In the genomic region with DNA sequence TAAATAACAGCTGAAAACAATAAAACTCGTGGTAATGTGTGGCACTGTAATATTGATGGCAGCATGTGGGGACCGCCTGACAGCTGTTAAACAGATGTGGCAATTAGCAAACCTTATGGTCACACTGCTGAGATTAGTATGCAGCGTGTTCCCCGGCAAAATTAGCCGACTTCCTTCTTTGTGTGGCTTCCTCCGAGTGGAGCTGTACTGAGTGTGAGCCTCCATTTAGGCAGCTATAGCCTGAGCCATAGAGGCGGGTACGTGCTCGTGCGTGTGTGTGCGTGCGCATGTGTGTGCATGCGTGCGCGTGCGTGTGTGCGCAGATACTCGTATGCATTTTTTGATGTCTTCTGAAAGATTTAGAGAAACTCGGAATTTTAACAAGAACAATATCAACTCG, we compare ENCODE assay signal across 8 mouse cellular contexts. TPM values are rescaled to one million over a fixed set of nuclear protein-coding genes. Genes with fewer than 3 reads are reported as not detected.
DNase-seq lines count a peak whose midpoint lies in the region; ATAC-seq and TF ChIP-seq lines count a peak whose summit lies in the region.

No protein-coding gene starts in this region.

- H3K9ac ChIP-seq in heart, adult 2 months (ENCODE audit: low read depth, low read length), result no peak overlapping the region
- no peak overlapping the region for H3K9ac ChIP-seq in heart, embryonic 13.5 days
- H3K9ac ChIP-seq in limb, embryonic 14.5 days (ENCODE audit: low read depth, low read length, severe bottlenecking), result 0 out of 2 replicates have a peak overlapping the region, but pooled peaks have one; percentile 34

- no peaks in the 10 kb centered on the region for H3K4me1 ChIP-seq in heart, adult 2 months (ENCODE audit: control insufficient read depth, insufficient read depth, low read length)
- no peaks in the 10 kb centered on the region for H3K4me1 ChIP-seq in heart, embryonic 13.5 days
- peaks cover 11% of the 10 kb centered on the region for H3K4me1 ChIP-seq in limb, embryonic 14.5 days (ENCODE audit: control insufficient read depth, insufficient read depth, low read length)
- H3K4me1 ChIP-seq in cerebellum, adult 2 months (ENCODE audit: control insufficient read depth, insufficient read depth, low read length), result no peaks in the 10 kb centered on the region

- intact Hi-C loops in heart, adult 2 months (cut with DNase I), result no loop called here
- intact Hi-C loops in heart, postnatal 25 days (cut with DNase I), result no loop called here

- no peak for TF ChIP-seq CTCF in heart, adult 2 months (IDR thresholded peaks at IDR 0.05)
- no peak for TF ChIP-seq CTCF in cerebellum, adult 2 months (IDR thresholded peaks at IDR 0.05; ENCODE audit: borderline replicate concordance, insufficient read depth, low read depth, low read length)

- no peak for TF ChIP-seq POLR2A in heart, adult 2 months (IDR thresholded peaks at IDR 0.05; ENCODE audit: insufficient read depth, low read depth, low read length)
- TF ChIP-seq POLR2A in limb, embryonic 14.5 days (IDR thresholded peaks at IDR 0.05; ENCODE audit: borderline replicate concordance, extremely low read depth, insufficient read depth, insufficient read length), result peak; percentile 69; the same call in 1 of the 2 replicates
- TF ChIP-seq POLR2A in cerebellum, adult 2 months (IDR thresholded peaks at IDR 0.05; ENCODE audit: borderline replicate concordance, insufficient read depth, low read length), result no peak

- 0 out of 2 replicates have a peak, but pooled peaks have one; percentile 26 for TF ChIP-seq EP300 in heart, adult 2 months (IDR thresholded peaks at IDR 0.05; ENCODE audit: insufficient read depth, low read depth, low read length)

- H3K4me2 ChIP-seq in heart, embryonic 13.5 days, result peak overlapping the region; percentile 16; the same call in 1 of the 2 replicates
- H3K4me2 ChIP-seq in limb, embryonic 14.5 days (replicated peaks; ENCODE audit: low read depth, low read length, severe bottlenecking), result peak overlapping the region; percentile 59

- no peaks in the 10 kb centered on the region for H3K9me3 ChIP-seq in heart, embryonic 13.5 days
- no peaks in the 10 kb centered on the region for H3K9me3 ChIP-seq in limb, embryonic 14.5 days (ENCODE audit: control insufficient read depth, low read length)

- no peak for ATAC-seq in heart, embryonic 13.5 days (ENCODE audit: extremely low read depth, insufficient number of reproducible peaks, low FRiP score, low TSS enrichment)
- ATAC-seq in limb, embryonic 14.5 days (ENCODE audit: low FRiP score, low read depth), result peak; percentile 66

- peak overlapping the region; percentile 60 for H3K27ac ChIP-seq in heart, adult 2 months
- H3K27ac ChIP-seq in heart, embryonic 13.5 days (replicated peaks), result no peak overlapping the region
- H3K27ac ChIP-seq in limb, embryonic 14.5 days (replicated peaks; ENCODE audit: low read depth, low read length), result no peak overlapping the region
- no peak overlapping the region for H3K27ac ChIP-seq in cerebellum, adult 2 months (ENCODE audit: insufficient read depth, low read length)

- WGBS in heart, adult 2 months, result 64% methylated on average over 20 of the region's 20 CpGs
- WGBS in heart, embryonic 13.5 days, result 70% methylated on average over 20 of the region's 20 CpGs
- 21% methylated on average over 20 of the region's 20 CpGs for WGBS in limb, embryonic 14.5 days
- 83% methylated on average over 20 of the region's 20 CpGs for WGBS in cerebellum, adult 2 months

- no peak overlapping the region for H3K4me3 ChIP-seq in heart, adult 2 months
- H3K4me3 ChIP-seq in heart, embryonic 13.5 days, result no peak overlapping the region
- peak overlapping the region; percentile 29 for H3K4me3 ChIP-seq in limb, embryonic 14.5 days (replicated peaks; ENCODE audit: low read length)
- no peak overlapping the region for H3K4me3 ChIP-seq in cerebellum, adult 2 months (replicated peaks; ENCODE audit: insufficient read depth, low read depth, low read length)

- no peaks in the 10 kb centered on the region for H3K79me2 ChIP-seq in heart, adult 2 months (replicated peaks; ENCODE audit: control insufficient read depth, insufficient read depth, low read length)

- H3K27me3 ChIP-seq in heart, adult 2 months (ENCODE audit: control insufficient read depth, insufficient read depth, low read length), result no peaks in the 10 kb centered on the region
- no peaks in the 10 kb centered on the region for H3K27me3 ChIP-seq in heart, embryonic 13.5 days (replicated peaks)
- H3K27me3 ChIP-seq in limb, embryonic 14.5 days (ENCODE audit: control insufficient read depth, insufficient read depth, low read length), result no peaks in the 10 kb centered on the region
- no peaks in the 10 kb centered on the region for H3K27me3 ChIP-seq in cerebellum, adult 2 months (ENCODE audit: control insufficient read depth, insufficient read depth, low read length)

- DNase-seq in heart, adult 2 months, result peak; percentile 36 to 38
- DNase-seq in heart, postnatal 25 days (ENCODE audit: low spot score), result no peak
- DNase-seq in brain, adult 2 months (ENCODE audit: low read depth, low spot score), result peak; percentile 16
- DNase-seq in limb, embryonic 14.5 days (ENCODE audit: low spot score), result peak; percentile 64
- DNase-seq in cerebellum, adult 2 months, result no peak
- no peak for DNase-seq in layer of hippocampus, postnatal 36 days
- no peak for DNase-seq in cerebellum, adult 11-12 months

- H3K36me3 ChIP-seq in heart, adult 2 months (ENCODE audit: control insufficient read depth, insufficient read depth, low read length), result no peaks in the 10 kb centered on the region
- no peaks in the 10 kb centered on the region for H3K36me3 ChIP-seq in heart, embryonic 13.5 days
- H3K36me3 ChIP-seq in limb, embryonic 14.5 days (ENCODE audit: control insufficient read depth, insufficient read depth, low read length), result no peaks in the 10 kb centered on the region

RNA-seq across cellular contexts. Expression of gene Zfp64, which starts 53.4 kb away (rescaled TPM):
- total RNA-seq in heart, adult 2 months (2021), result 1 to 10 TPM; 6.6 to 7.8 TPM
- 10.1 and 10.5 TPM in 2 replicates for polyA plus RNA-seq in heart, adult 2 months (2012; rRNA removed)
- total RNA-seq in heart, postnatal 25 days (2021), result 1 to 10 TPM; 8.7 to 8.8 TPM
- 15.1 and 16.8 TPM in 2 replicates for polyA plus RNA-seq in heart, embryonic 13.5 days (2015; fragmentation: Nextera tagmentation; extraction: Ambion mirVana)
- 46.0 and 55.3 TPM in 2 replicates for polyA plus RNA-seq in limb, embryonic 14.5 days (2012; rRNA removed)
- polyA plus RNA-seq in limb, embryonic 14.5 days (2014; fragmentation: Nextera tagmentation; extraction: Ambion mirVana), result 49.5 and 50.6 TPM in 2 replicates
- 18.6 and 19.8 TPM in 2 replicates for polyA plus RNA-seq in cerebellum, adult 2 months (2012; rRNA removed)
- total RNA-seq in layer of hippocampus, postnatal 36 days (2021), result 10 to 100 TPM; 15.8 to 16.0 TPM

Comparison
In these comparisons a context has a peak if more than half of its experiments do, and no peak if none do; other contexts are left out.
1. DNase-seq: peak in heart, adult 2 months (2 of 2), brain, adult 2 months (single experiment) and limb, embryonic 14.5 days (single experiment); none in heart, postnatal 25 days (single experiment), cerebellum, adult 2 months (0 of 2), layer of hippocampus, postnatal 36 days (0 of 2) and cerebellum, adult 11-12 months (single experiment).